Mouse (Mus musculus): ENCODE results near the gene Mgst2.

The Mgst2 gene

DNA sequence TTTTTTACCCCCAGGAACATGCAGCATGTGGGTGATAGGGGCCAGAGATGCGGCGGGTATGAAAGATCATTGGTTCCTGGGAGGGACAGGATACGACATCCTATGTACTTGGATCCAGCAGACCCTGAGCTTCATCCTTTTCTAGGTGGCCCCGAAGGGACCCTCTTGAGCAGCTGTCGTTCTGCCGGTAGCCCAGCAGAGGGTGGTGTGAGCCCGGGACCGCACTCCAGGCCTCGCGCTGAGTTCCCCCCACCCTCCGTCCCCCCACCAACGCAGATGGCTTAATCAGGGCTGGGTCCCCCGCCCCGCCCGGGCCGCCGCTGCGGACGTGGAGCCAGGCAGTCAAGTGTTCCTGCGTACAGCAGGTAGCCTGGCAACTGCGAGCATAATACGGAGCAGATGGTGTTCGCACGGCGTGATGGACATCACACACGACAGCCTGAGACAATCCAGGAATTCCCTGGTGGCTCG is 41.2 kb downstream of the Mgst2 start:
- peak; percentile 17 for DNase-seq (ENCODE audit: low spot score)

DNA sequence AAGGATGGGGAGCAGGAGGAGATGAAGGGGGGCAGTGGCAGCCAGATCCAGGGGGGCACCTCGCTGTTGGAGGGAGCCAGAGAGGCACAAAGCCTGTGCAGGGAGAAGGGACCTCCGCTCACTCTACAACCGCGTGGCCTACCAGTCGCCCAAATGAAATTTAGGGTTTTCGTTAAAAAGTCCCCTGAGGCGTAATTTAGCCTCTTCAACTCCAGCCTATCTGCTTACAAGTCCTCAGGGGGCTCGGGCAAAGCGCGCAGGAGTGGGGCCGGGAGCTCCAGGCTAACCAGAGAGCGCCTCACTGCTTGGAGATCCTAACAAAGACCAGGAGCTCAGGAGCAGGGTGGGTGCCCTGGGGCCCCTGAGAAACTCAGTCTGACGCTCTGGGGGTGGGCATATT is 41.8 kb downstream of the Mgst2 start:
- no peak for DNase-seq (ENCODE audit: low spot score)

DNA sequence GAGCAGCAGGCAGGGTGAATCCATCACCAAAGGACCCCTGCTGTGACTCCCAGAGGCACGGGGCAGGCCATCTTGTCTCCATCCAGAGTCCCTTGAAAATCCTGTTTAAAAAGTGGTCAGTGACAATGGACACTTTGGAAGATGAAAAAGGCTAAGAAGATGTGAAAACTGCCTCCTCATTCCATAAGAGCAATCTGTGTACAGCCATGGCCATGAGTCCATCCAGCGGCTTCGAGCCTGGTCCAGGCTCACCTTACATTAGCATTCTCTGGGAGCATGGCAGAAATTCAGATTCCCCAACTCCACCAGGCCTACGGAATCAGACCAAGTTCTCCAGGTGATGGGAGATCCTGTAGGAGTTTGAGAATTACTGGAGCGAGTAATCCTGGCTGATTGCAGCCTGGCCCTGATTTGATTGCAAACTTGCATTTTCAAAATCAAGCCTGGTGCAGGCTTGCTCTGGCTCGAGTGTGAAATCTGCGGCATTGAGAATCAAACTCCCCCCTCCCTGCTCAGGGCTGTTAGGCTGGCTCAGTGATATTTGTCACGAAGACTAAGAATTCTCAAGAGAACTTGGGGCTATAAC is 42.6 kb downstream of the Mgst2 start:
- DNase-seq (ENCODE audit: low spot score), result no peak

- DNase-seq (ENCODE audit: low spot score), result no peak
These were observed 43.3 kb downstream of the Mgst2 start for GRCm38 (mm10) chr3:51703478-51703877.

GRCm38 (mm10) chr3:51705220-51705619 is 45.1 kb downstream of the Mgst2 start:
- no peak for DNase-seq (ENCODE audit: low spot score)

DNA sequence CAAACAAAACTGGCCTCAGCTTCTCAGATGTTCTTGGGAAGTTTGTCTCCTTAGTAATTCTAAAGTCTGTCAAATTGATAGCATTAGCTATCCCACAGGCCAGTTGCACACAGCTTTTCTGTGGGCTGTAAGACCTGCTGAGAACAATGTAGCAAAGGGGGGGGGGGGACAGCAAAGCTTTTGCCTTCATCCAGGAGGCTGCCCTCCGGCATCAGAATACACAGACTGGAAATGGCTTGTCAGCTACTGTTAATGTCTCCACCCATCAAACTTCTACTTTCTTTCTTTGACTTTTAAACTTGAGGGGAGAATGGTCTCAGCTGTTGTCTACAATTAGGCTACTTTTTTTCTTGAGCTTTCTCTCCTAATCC is 48.2 kb downstream of the Mgst2 start:
- DNase-seq (ENCODE audit: low spot score), result no peak

DNA sequence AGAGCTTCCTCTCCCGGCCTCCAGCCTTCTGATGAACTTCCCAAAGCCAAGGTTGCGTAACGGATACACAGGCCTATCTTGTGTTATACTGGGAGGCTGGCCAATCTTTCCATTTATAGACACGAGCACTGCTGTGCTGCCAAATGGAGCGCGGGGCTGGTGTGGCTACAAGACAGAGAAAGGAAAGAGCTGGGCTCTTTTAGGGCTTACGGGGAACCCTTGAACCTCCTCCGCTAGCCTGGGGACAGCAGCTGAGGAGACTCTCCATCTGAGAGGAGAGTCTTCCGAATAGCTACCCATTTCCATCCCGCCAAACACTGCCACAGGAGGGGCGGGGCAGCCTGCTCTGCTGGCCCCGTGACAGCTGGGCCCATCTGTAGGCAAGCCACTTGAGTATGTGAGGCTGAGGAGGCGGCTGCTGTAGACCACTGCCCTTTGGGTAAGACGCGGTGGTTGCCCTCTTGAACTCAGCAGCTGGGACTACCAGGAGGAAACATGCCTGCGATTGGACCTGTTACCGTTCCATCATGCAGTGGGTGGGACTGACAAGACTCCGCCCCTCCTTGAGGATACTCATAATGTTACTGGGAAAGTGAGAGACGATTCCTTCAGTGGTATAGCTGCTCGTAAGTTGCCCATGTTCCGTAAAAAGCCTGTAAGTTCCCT is 48.7 kb downstream of the Mgst2 start:
- peak; percentile 32 for DNase-seq (ENCODE audit: low spot score)

GRCm38 (mm10) chr3:51712382-51712781 is 52.2 kb downstream of the Mgst2 start:
- no peak for DNase-seq (ENCODE audit: low spot score)

- DNase-seq (ENCODE audit: low spot score), result no peak
These were observed 53.1 kb downstream of the Mgst2 start for GRCm38 (mm10) chr3:51713233-51713632.

DNA sequence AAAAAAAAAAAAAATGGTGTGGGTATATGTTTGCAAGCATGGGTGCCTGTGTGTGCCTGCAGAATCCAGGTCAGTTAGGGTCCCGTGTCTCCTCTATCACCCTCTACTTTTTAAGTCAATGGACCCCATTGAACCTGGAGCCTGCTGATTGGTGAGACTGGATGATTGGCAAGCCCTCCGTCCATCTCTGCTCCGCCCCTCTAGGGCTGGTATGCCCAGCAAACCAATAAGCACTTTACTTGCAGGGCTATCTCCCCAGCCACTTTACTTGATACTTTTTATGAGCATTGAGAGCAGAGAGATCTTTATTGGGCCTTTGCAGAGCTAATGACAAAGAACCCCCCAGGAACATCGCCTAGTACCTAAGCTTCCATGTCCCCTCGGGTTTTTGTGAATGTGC is 54.3 kb downstream of the Mgst2 start:
- DNase-seq (ENCODE audit: low spot score), result no peak

DNA sequence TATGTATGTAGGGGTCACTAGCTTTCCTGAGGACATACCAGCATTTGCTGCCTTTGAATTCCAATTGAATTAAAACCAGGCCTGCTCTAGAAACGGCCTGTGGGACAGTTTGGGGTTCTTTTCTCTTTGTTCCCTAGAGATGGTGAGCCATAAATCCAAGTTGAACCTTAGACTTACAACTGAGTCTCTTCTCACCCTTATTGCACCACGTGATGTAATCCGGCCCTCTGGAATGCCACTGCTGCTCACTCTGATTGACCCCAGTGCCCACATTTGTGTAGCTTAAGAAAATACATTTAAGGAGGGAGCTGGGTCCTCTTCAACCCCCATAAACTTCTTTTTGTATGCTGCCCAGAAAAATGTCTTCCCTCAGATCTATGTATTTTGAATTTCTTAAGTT is 57.3 kb downstream of the Mgst2 start:
- DNase-seq (ENCODE audit: low spot score), result no peak

- DNase-seq (ENCODE audit: low spot score), result no peak
These were observed 57.7 kb downstream of the Mgst2 start for GRCm38 (mm10) chr3:51717909-51718308.

- no peak for DNase-seq (ENCODE audit: low spot score)
These were observed 59.2 kb downstream of the Mgst2 start for GRCm38 (mm10) chr3:51719373-51719772.

- no peak for DNase-seq (ENCODE audit: low spot score)
These were observed 59.8 kb downstream of the Mgst2 start for GRCm38 (mm10) chr3:51719982-51720381.

DNA sequence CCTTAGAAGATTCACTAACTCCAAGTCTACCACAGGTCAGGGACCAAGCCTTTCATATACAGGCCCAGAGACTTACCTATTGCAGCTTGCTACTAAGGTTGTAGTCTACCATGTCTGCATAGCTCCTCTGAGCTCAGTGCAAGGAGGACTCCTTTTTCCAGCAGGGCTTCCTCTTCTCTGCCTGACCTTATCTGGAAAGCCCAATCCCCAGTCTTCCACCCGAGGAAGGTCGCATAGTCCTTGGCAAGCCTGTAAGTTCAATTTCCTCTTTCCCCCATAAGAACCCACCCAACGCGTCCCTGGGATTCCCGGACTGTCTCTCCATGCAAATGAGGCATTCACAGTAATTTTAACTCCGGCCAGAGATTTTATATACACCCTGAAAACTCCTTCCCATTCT is 66.1 kb downstream of the Mgst2 start:
- DNase-seq (ENCODE audit: low spot score), result no peak

- no peak for DNase-seq (ENCODE audit: low spot score)
These were observed 67.3 kb downstream of the Mgst2 start for GRCm38 (mm10) chr3:51727487-51727886.

DNA sequence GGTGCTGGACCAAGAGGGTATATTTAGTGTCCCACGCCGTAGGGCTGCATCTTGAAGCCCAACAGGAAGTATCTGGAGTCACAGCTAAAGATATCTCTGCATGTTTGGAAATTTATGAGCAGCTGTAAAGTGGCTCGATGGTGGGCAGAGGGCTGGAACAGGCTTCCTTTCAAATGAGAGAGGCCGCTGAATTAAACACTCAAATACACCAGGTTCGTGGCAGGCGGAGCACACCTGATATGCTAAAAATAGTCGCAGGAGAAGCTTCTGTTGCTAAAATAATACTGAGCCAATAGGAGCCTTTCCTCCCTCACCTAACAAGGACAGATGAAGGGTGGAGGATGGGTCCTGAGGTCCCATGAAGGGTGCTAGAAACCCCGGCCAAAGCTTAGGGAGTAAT is 67.8 kb downstream of the Mgst2 start:
- no peak for DNase-seq (ENCODE audit: low spot score)

DNA sequence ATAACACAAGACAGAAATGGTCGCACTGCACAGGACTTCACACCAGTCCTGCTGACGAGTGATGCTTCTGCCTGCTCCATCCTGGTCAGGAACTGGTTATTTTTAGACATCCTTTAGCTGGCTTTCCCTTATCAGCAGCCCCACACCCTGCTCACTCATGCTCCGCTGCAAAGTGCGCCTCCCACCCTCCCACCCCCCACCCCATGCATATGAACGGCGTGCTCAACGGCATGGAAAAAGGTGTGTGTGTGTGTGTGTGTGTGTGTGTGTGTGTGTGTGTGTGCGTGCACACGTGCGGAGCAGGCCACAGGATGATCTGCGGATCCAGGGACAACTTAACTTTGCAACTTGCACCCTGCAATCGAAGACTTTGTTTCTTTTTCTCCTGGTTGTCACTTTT is 68.3 kb downstream of the Mgst2 start:
- no peak for DNase-seq (ENCODE audit: low spot score)

GRCm38 (mm10) chr3:51729109-51729918 is 69.2 kb downstream of the Mgst2 start:
- no peak for DNase-seq (ENCODE audit: low spot score)

DNA sequence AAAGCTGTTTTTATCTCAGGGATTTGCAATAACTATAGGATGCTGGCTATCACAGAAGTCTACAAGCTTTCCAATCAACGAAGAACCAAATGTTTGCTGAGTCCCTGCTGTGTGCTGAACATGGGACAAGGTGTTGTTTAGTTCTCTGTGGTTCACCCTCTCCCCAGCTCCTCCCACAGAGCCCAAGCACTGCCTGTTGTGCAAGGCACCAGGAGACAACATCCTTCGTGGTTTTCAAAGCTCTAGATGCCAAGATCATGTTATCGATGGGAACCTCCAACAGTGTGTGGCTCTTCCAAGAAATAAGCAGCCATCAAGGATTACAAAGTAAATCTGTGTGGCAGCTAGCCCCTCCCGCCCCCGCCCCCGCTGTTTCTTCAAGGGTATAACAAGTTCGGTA is 70.5 kb downstream of the Mgst2 start:
- DNase-seq (ENCODE audit: low spot score), result no peak

- no peak for DNase-seq (ENCODE audit: low spot score)
These were observed 71.9 kb downstream of the Mgst2 start for GRCm38 (mm10) chr3:51731949-51732636.
